Mouse (Mus musculus) mouse embryonic stem cell (cell line): Measurements from ENCODE around the gene Ptpn1.

Source experiments
- in situ Hi-C, 2 experiments: fragments of 300-500 bp; cut with MboI; formaldehyde crosslinking; loops; 1 replicate in 1 of 2; 3 replicates in 1 of 2; pipeline ENCODE4 v1.14.3; 2019 to 2020; ENCODE audit warnings: low sequenced_read_pairs in 2 of 2, low pct_unique_long_range_greater_than_20kb in 1 of 2, mixed read lengths in 1 of 2; ENCODE audit not compliant: unreplicated experiment in 1 of 2

The Ptpn1 gene

DNA sequence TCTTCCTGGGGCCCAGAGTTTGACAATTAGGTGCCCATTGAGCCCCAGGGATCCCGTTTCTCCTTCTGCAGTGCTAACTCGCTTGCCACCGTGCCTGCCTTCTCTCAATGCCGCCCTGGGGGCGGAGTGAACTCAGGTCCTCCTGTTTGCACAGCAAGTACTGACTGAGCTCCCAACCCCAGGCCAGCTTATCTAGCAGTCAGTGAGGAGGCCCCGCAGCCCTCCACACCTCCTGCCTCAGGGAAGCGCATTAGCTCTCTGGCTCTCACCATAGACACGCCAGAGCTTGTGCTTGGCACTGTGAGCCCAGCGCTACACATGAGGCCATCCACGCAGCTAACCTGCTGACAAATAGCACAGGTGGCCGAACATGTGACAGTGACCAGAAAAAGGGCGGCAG, 55.8 kb downstream of the Ptpn1 start:
- in situ Hi-C loops: no loop called here

DNA sequence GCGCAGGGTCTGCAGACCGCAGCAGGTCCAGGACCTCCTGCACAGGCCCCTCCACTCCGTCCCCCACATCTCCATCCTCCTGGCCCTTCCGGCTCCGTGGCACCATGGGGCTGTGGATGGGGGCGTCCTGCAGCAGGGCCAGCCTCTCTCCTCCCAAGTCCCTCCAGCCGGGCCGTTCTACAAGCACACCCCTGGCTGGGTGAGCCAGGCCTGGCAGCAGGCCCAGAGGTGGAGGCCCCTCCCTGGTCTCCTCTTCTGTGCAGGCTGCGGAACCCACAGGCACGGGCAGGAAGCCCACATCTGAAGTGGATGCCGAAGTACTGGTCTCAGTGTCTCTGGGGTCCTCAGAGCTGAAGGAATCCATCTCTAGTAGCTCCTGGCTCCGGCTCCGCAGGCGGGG, 57.5 kb downstream of the Ptpn1 start:
- in situ Hi-C loops: no loop called here

DNA sequence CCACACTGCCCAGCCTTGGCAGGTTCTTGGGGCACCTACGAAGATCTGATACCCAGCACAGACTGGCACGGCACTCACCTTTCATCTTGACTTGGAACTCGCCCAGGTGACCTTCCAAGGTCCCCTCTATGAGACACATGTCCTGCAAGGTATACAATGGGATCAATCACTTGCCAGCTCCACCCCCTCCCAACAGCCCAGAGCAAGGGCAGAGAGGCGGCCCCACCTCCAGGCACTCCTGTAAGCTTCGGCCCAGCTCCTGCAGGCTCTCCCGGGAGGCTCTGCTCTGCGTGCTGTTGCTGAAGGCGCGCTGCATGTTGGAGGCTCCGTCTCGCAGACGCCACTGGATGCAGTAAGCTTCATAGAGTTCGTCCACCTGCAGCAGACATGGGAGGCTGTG, 61.4 kb downstream of the Ptpn1 start:
- in situ Hi-C loops: no loop called here

DNA sequence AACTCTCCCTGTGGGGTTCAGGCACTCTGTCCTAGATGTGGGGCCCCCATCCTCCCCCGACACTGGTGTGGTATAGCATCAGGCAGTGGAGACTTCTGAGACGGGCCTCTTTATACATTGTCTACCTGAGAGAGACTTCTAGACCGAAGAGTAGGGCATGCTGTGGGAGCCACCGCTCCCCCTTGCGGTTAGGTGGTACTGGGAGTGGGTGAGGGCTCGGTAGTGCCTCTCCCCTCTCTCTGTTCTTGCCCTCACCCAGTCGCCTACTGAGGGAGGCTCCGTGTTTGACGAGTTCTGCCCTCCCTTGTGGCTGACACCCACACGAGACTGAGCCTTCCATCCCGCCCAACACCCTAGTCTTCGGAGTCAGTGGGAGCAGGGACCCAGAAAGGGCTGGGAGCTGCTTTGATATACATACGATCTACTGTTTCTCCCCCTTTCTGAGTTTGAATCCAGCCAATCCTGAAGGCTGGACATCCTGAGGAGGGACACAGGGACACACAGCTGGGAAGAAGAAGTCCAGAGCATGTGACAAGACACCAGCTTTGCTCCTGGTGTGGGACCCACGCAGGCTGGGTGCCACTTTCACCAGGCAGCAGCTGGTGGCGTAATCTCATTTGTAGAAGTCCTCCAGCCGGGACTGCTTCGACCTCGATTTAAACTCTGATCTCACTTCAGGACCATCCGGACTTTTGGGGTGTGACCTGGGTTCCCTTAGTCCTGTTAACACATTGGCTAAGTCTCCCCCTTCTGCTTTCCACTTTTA, 64.2 kb downstream of the Ptpn1 start:
- in situ Hi-C loops: loop anchor here in 1 of 2 experiments (5.0 kb wide), 1 partner anchor 89 kb away; no protein-coding TSS in a partner anchor

DNA sequence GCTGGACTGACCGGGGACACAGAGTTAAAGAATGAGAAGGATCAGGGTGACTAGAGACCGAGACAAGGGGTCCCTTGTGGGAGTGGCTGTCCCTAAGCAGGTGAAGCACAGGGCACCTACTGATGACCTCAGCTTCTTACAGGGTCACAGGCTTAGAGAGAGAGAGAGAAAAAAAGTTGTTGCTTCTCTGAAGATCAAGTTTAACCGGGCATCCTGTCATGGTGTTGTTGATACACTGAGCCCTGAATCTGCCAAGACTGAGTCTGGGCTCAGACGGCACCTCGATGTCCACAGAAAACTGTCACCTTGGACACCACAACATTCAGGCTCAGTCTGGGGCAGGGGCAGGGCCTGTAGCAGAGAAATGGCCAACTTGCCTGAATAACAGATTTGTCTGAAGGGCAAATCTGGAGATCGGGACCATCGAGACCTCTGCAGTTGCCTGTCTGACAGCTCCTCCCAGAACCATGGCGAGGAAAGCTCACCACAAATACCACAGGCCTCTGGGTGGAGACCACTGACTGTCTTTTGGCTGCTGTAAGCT, 64.9 kb downstream of the Ptpn1 start:
- in situ Hi-C loops: loop anchor here in 1 of 2 experiments (5.0 kb wide), 1 partner anchor 89 kb away; no protein-coding TSS in a partner anchor

DNA sequence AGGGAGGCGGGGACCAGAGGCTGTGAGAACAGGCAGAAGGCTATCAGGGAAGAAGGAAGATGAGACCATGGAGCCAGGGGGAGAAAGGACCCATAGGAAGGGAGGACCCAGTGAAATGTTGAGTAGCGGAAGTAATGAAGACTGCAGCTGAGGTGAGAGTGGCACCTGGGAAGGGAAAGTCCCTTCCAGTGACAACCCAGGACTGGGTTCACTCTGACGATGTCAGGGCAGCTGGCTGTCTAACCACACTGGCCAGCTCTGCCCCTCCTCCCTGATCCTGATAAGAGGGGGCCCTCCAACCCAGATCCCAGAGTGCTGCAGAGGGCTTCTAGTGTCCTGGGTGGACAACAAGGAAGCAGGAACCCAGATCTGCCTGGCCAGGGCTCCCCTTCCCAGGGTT, 65.7 kb downstream of the Ptpn1 start:
- in situ Hi-C loops: loop anchor here in 1 of 2 experiments (5.0 kb wide), 1 partner anchor 90 kb away; no protein-coding TSS in a partner anchor

DNA sequence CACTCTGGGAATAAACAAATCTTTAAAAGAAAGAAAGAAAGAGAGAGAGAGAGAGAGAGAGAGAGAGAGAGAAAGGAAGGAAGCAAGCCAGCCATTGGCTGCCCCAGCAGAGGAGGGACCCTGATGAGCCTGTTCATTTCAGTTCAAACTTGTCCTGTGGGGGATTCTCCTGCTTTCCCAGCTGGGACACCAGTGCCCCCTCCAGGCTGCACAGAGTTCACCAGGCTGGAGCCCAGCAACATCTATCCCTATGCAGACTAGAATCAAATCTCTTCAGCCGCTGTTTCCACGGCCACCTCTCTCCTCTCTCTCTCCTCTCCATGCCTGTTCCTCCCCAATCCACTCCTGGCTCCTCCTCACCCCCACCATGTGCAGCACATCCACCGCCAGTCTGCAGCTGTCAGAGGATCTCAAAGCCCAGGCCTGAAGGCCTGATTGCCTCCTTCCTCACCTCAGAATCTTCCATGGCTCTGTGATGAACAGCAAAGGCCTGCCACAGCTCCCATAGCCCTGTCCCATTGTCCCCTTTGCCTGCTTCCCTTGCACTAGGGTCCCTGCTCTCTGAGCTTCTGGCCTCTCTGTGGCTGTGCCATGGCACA, 67.4 kb downstream of the Ptpn1 start:
- in situ Hi-C loops: loop anchor here in 1 of 2 experiments (5.0 kb wide), 1 partner anchor 92 kb away; no protein-coding TSS in a partner anchor

DNA sequence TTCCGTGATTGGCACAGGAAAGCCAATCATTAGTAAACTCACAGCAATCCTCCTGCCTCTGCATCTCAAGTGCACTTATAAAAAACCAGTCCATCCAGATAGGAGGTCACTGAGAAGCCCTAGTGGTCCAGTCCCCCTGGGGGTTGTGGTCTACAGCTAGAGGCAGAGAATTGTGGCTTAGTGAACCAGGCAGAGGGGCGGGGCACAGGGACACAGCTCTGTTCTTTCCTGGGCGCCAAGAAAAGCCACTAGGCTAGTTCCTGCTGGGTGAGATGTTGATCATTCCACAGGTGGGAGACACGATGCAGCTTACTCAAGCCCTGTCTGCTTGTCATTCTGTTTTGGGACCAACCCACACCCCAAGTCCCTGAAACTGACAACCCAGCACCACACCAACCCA, 70.3 kb downstream of the Ptpn1 start:
- in situ Hi-C loops: no loop called here

DNA sequence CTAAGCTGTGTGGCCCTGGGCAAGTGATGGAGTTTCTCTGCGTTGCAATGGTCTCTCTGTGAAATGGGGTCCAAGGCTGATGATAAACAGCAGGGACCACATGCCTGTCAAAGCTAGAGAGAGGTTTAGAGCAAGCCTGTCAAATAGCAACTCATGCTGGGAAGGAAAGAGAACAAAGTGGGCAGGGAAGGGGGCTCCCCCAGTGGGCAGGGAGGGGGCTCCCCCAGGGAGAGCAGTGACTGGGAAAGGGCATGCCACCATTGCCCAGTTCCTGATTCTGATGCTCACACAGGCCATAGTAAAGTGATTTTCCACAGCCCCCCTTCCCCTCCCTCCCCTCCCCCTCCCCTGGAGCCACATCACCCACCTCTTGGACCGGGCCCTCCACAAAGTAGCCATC, 71.0 kb downstream of the Ptpn1 start:
- in situ Hi-C loops: no loop called here

DNA sequence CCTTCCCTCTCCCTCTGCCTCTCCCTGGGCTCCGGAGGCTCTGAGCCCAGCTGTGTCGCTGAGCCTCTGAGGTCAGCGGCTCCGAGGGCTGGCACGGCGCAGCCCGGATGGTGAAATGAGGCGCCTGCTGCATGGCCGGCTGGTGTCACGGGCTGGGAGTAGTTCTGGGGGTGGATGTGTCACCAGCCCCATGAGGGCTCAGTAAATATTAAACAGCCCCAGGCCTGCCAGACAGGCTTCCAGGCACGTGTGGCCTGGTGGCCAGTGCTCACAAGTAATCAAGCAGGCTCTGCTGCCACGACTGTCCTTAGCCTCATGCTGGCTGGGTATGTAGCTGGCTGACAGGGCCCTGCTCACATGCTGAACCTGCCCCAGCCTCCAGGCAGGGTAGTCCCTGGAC, 71.6 kb downstream of the Ptpn1 start:
- in situ Hi-C loops: no loop called here

DNA sequence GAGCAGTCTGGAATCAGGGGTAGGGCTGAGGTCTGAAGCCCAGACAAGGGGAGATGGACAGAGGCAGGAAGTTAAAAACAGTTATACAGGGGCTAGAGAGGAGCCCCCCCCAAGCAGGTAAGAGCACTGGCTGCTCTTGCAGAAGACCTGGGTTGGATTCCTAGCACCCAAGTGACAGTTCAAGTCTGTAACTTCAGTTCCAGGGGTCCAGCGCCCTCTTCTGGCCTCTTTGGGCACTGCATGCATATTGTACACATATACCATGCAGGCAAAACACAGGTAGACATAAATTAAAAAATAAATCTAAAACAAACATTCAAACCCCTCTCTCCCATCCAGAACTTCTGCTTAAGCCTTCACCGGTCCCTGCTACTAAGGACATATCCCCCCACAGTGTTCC, 72.5 kb downstream of the Ptpn1 start:
- in situ Hi-C loops: no loop called here

DNA sequence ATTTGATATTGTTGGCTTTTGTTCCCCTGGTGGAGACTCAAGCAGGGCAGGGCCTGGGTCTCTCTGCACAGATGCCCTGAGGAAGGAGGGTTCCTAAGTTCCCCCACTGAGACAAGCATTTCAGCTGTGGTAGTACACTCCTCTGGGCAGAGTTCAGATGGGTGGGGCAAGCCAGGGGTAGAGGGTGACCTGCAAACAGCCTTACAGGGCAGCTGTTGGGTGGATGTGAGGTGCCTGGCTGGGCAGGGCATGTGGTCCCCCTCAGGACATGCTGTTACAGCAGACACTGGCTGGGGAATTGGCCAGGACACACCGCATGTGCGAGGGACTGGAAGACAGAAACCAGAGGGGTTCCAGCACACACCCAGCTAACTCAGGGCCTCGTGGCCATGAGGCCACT, 73.1 kb downstream of the Ptpn1 start:
- in situ Hi-C loops: no loop called here

DNA sequence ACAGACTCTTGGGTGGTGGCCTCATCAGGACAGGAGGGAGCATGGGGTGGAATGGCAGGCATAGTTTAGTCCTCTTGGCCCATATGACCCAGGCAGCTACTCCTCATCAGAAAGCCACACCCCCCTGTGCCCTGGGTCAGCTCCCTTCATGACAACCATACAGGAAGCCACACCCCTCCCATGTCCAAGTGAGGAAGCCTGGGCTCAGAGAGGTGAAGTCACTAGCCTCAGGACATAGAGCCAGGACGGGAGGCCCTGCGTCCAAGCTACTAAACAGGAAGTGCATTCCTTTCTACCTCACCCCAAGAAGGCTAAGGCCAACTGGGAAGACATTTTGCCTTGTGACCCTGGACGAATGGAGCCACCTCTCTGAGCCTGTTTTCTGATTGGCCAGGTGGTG, 73.8 kb downstream of the Ptpn1 start:
- in situ Hi-C loops: no loop called here

DNA sequence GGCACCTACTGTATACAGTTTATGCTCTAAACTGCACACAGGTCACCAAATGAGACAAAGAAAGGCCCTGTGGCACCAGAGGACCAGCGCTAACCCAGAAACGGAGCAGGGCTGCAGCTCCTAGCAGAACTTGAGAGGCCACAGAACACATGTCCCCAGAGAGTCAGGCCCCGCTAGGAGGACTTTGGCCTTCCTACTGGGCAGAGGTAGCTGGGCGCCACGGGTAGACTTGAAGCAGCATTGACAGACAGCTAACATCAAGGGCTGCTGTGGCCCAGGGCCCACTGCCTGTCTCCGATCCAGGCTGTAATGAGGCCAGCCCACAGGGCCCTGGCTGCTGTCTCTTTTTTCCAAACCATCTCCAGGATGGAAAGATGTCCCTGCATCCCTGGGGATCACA, 74.6 kb downstream of the Ptpn1 start:
- in situ Hi-C loops: no loop called here

DNA sequence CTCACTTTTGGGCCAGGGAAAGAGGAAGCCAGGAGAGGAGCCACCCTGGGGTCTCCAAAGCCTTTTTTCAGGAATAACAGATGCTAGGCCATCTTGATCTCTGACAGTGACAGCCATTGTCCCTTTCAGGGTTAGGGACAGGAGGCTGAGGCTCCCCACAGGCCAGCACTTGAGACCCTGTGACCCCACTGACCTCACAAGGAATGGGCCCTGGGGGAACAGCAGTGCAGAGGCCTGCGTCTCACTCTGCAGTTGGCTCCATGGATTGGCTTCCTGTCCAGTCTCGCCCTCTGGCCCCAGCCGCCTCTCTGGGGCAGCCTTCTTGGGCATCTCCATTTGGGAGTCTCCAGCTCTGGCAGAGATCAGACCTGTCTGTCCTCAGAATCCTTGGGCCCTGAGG, 76.3 kb downstream of the Ptpn1 start:
- in situ Hi-C loops: no loop called here

DNA sequence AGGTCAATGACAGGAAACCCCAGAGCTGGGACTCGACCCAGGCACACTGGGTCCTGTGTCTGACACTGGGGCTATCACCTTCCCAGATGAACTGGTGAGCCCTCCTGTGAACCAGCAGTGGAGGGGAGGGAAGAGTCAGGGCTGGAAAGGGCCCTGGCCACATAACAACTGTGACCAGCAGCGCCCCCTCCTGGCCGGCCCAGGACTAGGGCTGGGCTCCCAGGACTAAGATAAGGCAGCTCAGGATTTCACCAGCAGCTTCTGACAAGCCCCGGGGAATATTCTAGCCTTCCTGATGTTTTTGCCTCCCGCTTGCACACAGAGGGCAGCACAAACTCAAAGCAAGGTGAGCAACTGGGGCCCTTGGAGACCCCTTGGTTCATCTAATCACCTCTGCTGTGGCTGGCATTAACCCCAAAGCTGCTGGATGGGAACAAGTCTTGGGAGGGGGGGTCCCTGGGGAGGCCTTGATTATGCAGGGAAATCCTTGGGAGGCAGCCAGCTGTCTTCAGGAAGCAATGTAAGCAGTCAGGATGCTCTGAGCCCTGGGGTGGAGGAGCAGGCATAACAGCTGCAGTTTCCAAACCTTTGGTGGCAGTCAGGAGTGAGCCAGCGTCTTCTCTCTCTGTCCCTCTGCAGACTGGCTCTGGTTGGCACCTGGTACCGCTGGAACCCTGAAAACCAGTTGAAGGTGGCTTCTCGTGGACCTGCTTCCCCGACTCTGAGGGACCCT, 78.2 kb downstream of the Ptpn1 start, which contains the start of gene Ripor3:
Ripor3 (minus strand) TSS at position 683 of the 733 bp plus-strand sequence.
- in situ Hi-C loops: no loop called here

DNA sequence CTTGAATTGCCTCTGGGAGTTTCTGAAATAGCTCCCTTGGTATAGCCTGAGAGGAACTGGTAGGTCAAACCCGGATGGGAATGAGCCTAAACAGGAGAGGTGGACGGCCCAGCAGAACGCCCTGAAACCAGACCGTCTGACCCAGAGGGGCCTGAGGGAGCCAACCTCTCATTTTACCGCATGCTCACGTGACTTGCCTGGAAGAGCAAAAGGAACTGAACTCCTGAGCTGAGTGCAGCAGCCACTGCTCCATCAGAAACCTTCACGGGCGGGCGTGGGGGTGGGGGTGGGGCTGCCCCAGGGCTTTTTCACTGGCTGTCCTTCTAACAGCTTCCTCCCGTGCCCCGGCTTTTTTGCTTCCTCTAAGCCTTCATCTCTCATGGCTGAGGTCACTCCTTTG, 79.0 kb downstream of the Ptpn1 start:
- in situ Hi-C loops: no loop called here

DNA sequence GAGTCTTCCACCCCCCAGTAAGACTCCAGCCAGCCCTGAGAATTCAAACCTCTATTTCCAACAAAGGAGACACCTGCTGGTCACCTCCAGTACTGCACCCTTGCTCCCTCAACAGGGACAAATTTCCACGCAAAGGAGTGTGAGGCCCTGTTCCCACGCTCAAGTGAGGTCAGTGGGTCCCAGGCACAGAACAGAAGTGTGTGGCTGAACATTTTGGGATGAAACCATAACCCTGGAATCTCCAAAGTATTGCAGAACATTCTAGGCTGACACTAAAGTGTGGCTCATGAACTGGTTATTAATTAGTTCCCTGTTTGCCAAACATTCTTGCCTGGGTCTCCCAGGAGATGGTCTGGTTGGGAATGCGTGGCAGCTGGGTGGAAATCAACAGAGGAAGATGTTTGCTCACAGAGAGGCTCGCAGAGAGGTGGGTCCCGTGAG, 85.1 kb downstream of the Ptpn1 start:
- in situ Hi-C loops: no loop called here

DNA sequence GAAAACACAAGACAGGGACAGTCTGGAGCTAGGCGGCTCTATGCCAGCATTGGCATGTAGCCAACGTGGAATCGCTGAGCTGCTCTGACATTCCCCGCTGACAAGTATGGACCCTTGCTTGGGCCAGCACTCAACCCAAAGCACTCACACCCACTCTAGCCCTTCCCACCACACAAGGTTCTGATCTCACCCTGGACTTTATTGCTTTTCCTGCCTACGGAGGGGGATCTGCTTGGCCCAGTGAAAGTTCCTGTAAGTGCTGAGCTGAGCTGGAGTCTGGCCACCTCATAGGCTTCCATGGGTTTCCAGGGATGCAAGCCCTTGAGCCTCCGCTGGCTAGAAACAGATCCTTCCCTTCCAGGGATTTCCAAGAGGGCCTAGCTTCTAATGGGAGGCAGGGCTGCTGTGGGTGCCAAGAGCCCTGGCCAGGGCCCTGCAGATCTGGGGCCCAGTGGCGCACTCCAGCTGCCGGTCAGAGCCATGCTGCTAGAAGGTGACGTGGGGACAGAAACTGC, 87.4 kb downstream of the Ptpn1 start:
- in situ Hi-C loops: no loop called here
